Mouse (Mus musculus): ENCODE data around the gene Rps19bp1.

The Rps19bp1 gene

DNA sequence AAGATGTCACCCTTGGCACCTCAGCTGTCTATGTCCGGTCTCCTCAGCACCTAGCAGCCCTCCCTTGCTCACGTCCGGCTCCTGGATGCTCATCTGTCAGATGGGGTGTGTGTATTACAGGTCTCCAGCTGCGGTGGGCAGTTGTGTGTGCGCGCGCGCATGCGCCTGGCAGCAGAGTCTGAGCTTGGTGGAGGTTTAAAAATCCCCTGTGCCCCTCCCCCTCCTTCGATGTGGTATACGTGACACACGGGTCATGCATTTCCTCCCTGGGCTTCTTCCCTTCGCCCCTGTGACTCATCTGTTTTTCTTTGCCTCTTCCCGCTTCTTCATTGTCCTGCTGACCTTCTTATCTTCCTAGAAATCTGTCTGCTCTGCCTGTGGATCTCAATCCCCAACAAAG lies 44.9 kb downstream of the Rps19bp1 start:
- peak; percentile 68 for DNase-seq (ENCODE audit: low spot score)

DNA sequence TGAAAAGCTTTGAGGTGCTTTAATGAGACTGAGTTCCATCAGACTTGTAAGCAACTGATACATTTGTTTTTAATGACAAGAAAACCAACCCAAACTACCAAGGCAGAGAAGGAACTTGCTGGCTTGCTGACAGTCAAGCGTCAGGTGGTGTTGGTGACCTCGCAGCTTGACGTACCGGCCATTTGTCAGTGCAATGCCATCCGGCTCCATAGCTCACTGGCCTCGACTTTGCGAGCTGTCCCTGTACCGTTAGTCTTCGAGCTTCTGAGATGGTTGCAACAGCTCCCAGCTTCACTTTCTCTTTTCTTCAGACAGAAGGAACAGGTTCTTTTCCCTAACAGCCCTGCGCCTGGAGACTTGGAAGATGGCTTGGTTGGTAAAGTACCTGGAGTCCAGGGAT lies 46.6 kb downstream of the Rps19bp1 start:
- DNase-seq (ENCODE audit: low spot score), result no peak

DNA sequence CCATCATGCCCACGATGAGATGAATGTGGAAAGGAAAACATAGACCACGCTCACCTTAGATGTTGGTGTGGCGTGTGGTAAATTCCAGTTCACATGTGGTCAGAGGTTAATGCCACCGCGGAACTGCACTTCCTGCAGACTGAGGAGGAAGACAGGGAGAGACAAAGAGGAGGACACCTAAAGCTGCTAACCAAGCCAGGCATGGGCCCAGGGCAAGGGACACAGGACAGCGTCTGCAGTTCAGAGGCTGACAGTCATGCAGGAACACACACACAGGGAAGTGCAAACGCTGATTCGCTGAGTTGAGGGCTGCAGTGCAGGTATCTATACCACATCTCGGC lies 47.7 kb downstream of the Rps19bp1 start:
- DNase-seq (ENCODE audit: low spot score), result no peak

DNA sequence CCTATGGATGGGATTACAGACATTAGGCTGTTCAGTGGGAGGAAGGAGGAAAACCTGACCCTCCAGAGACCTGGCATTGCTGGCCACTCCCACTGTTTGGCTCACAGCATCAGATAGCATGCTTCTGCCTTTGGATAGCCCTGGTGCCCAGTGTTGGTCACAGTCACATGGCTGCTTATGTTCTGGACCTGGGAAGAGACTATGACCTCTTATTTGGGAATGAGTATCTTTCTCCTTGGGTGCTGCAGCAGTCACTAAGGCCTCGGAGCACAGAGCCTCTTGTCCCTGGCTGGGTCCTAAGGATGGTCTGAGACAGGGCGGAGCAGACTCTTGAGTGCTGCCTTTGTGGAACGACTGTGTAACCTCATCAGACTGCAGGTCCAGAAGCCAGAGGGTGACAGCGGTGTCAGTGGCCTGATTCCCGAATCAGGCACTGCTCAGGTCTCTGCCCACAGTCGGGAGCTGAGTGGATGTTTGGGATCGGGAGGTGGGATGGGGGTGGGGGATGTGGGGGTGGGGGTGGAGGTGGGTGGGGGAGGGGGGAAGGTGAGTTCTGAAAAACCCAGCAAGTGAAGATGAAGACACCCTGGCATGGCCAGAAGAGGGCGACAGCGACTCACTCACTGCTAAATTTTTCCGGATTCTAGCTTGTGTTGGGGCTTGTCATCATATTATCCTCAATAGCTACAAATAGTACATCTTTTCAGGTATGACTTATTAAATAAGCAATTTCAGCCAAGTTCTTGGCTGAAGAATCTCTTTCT lies 48.2 kb downstream of the Rps19bp1 start:
- DNase-seq (ENCODE audit: low spot score), result peak; percentile 59

DNA sequence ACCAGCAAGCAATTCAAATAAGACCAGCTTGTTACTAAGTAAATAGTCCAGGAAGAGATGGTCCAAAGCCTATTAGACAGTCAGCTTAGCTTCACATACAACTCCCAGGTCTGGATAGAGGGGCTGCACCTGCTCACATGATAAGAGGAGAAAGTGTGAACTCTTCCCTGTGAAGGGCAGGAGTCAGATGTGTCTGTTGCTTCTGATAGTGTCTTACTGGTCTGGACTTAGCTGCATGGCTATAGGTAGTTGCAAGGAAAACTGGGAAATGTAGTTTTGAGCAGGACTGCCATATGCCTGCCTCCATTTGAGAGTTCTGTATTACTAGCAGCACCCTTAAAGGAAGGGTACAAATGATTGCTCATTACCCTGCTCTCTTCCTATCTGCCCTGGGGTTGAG lies 50.4 kb downstream of the Rps19bp1 start:
- DNase-seq (ENCODE audit: low spot score), result no peak
